Comparison of ENCODE assay signal across 21 mouse cellular contexts in genomic region chr3:52466571-52466970, GRCm38 (mm10).
DNase-seq lines count a peak whose midpoint lies in the region; ATAC-seq and TF ChIP-seq lines count a peak whose summit lies in the region.
"Had no signal": no experiment of that assay in that cellular context is flagged by ENCODE, and none has a peak within 500 bp of the region (broad histone marks: within the 10 kb centered on the region; RNA-seq: fewer than 3 reads in every experiment).

No protein-coding gene starts in this region.

- ATAC-seq in neural tube, embryonic 13.5 days (ENCODE audit: low read depth): no peak
- ATAC-seq in hindbrain, postnatal 0 days: no peak
- no peak for ATAC-seq in activated CD4-positive, CD25-positive, alpha-beta regulatory T cell, adult 4 months
- ATAC-seq: intestine, embryonic 15.5 days had no signal

- H3K36me3 ChIP-seq in neural tube, embryonic 13.5 days: no peaks in the 10 kb centered on the region
- H3K36me3 ChIP-seq in hindbrain, postnatal 0 days (ENCODE audit: insufficient read depth, low read length): no peaks in the 10 kb centered on the region
- H3K36me3 ChIP-seq: embryonic facial prominence, embryonic 15.5 days; forebrain, embryonic 10.5 days; G1E; heart, embryonic 12.5 days; intestine, embryonic 15.5 days; midbrain, embryonic 12.5 days had no signal

- 82% methylated on average over 3 of the region's 3 CpGs for WGBS in neural tube, embryonic 13.5 days
- WGBS in hindbrain, postnatal 0 days: 65% methylated on average over 3 of the region's 3 CpGs

- no peak overlapping the region for H3K4me3 ChIP-seq in neural tube, embryonic 13.5 days
- H3K4me3 ChIP-seq in hindbrain, postnatal 0 days (ENCODE audit: low read length): no peak overlapping the region
- H3K4me3 ChIP-seq: embryonic facial prominence, embryonic 15.5 days; forebrain, embryonic 10.5 days; gastrocnemius, adult 2 months; heart, embryonic 12.5 days; intestine, embryonic 15.5 days; midbrain, embryonic 12.5 days had no signal

- peaks cover 11% of the 10 kb centered on the region for H3K9me3 ChIP-seq in neural tube, embryonic 13.5 days
- no peaks in the 10 kb centered on the region for H3K9me3 ChIP-seq in hindbrain, postnatal 0 days (ENCODE audit: low read length)
- H3K9me3 ChIP-seq: intestine, embryonic 15.5 days had no signal

- peaks cover 20% of the 10 kb centered on the region for H3K4me1 ChIP-seq in neural tube, embryonic 13.5 days (replicated peaks)
- no peaks in the 10 kb centered on the region for H3K4me1 ChIP-seq in hindbrain, postnatal 0 days (ENCODE audit: insufficient read depth, low read length)
- H3K4me1 ChIP-seq: embryonic facial prominence, embryonic 15.5 days; heart, embryonic 12.5 days; midbrain, embryonic 12.5 days had no signal

- no peak for TF ChIP-seq CTCF in hindbrain, postnatal 0 days (IDR thresholded peaks at IDR 0.05; ENCODE audit: low read depth)

- intact Hi-C loops in heart, postnatal 14 days (cut with DNase I): no loop called here

- no peak overlapping the region for H3K4me2 ChIP-seq in neural tube, embryonic 13.5 days
- H3K4me2 ChIP-seq in hindbrain, postnatal 0 days (ENCODE audit: low read depth, low read length): no peak overlapping the region
- H3K4me2 ChIP-seq: embryonic facial prominence, embryonic 15.5 days; heart, embryonic 12.5 days; intestine, embryonic 15.5 days; liver, embryonic 11.5 days; midbrain, embryonic 12.5 days had no signal

- H3K27me3 ChIP-seq in neural tube, embryonic 13.5 days: no peaks in the 10 kb centered on the region
- no peaks in the 10 kb centered on the region for H3K27me3 ChIP-seq in hindbrain, postnatal 0 days (ENCODE audit: insufficient read depth, low read length)
- H3K27me3 ChIP-seq: embryonic facial prominence, embryonic 15.5 days; heart, embryonic 12.5 days; intestine, embryonic 15.5 days; midbrain, embryonic 12.5 days had no signal

- H3K27ac ChIP-seq in neural tube, embryonic 13.5 days (replicated peaks): peak overlapping the region; percentile 49; the same call in 1 of the 2 replicates
- H3K27ac ChIP-seq in hindbrain, postnatal 0 days: no peak overlapping the region
- H3K27ac ChIP-seq: embryonic facial prominence, embryonic 15.5 days; forebrain, embryonic 10.5 days; gastrocnemius, adult 2 months; intestine, embryonic 15.5 days; midbrain, embryonic 12.5 days had no signal

- no peak overlapping the region for H3K9ac ChIP-seq in neural tube, embryonic 13.5 days
- no peak overlapping the region for H3K9ac ChIP-seq in hindbrain, postnatal 0 days (replicated peaks; ENCODE audit: low read length)
- H3K9ac ChIP-seq: embryonic facial prominence, embryonic 15.5 days; forebrain, postnatal 0 days; heart, embryonic 12.5 days; intestine, embryonic 15.5 days; midbrain, embryonic 12.5 days had no signal

- peak; percentile 86 for DNase-seq in heart, adult 11 months
- DNase-seq in heart, postnatal 14 days: no peak
- DNase-seq in neural tube, embryonic 10.5 days (ENCODE audit: extremely low spot score, low spot score): no peak
- DNase-seq in cerebellum, postnatal 10 days: peak; percentile 68 to 71
- DNase-seq in hindbrain, postnatal 0 days (ENCODE audit: low spot score): peak; percentile 22
- no peak for DNase-seq in adrenal gland, postnatal 36 days
- DNase-seq: forebrain, postnatal 0 days; gastrocnemius, adult 2 months; lung, adult 18-20 months; lung, postnatal 4 days; right cerebral cortex, postnatal 25 days; thymus, postnatal 14 days had no signal

Comparison
In these comparisons a context has a peak if more than half of its experiments do, and no peak if none do; other contexts are left out.
1. DNase-seq: peak in heart, adult 11 months (single experiment), cerebellum, postnatal 10 days (2 of 2) and hindbrain, postnatal 0 days (single experiment); none in heart, postnatal 14 days (0 of 2), neural tube, embryonic 10.5 days (single experiment) and adrenal gland, postnatal 36 days (0 of 2).